Mouse (Mus musculus) hindbrain, postnatal 0 days (tissue): ENCODE measurements around the gene Dnlz. TPM values are rescaled to one million over a fixed set of nuclear protein-coding genes. Genes with fewer than 3 reads are reported as not detected.
A peak's percentile ranks its signal among the peaks of the same experiment; 100 is the strongest.

Source experiments
- ATAC-seq: fragments of 200-750 bp; cut with Nextera tagmentation; 2 replicates; pipeline ENCODE4 v1.8.0; 2017; ENCODE audit warnings: mild to moderate bottlenecking, moderate TSS enrichment, moderate library complexity
- DNase-seq: peaks from one replicate; pipeline ENCODE4 v3.0.0-alpha.2; 2015; ENCODE audit warnings: low spot score
- H3K27ac ChIP-seq: fragments of 300-500 bp; sonication (generic); 2 replicates; pipeline ENCODE4 v1.5.1; 2014; ENCODE audit warnings: mild to moderate bottlenecking
- H3K27me3 ChIP-seq: fragments of 300-500 bp; sonication (generic); 2 replicates; pipeline ENCODE4 v1.6.1; 2014; ENCODE audit warnings: low read length, mixed read lengths; ENCODE audit not compliant: insufficient read depth
- H3K36me3 ChIP-seq: fragments of 300-500 bp; sonication (generic); 2 replicates; pipeline ENCODE4 v1.6.1; 2014; ENCODE audit warnings: low read length, mixed read lengths; ENCODE audit not compliant: insufficient read depth
- H3K4me1 ChIP-seq: fragments of 300-500 bp; sonication (generic); 2 replicates; pipeline ENCODE4 v1.6.1; 2014; ENCODE audit warnings: antibody characterized with exemption, low read length, mixed read lengths; ENCODE audit not compliant: insufficient read depth
- H3K4me2 ChIP-seq: fragments of 300-500 bp; sonication (generic); 2 replicates; pipeline ENCODE4 v1.6.1; 2014; ENCODE audit warnings: low read depth, mild to moderate bottlenecking, low read length, moderate library complexity, mixed read lengths
- H3K4me3 ChIP-seq: fragments of 300-500 bp; sonication (generic); 2 replicates; pipeline ENCODE4 v1.5.1; 2014; ENCODE audit warnings: low read length
- H3K9ac ChIP-seq: fragments of 300-500 bp; sonication (generic); replicated peaks from 2 replicates; pipeline ENCODE4 v1.6.1; 2014; ENCODE audit warnings: mild to moderate bottlenecking, low read length, moderate library complexity, mixed read lengths
- H3K9me3 ChIP-seq: fragments of 300-500 bp; sonication (generic); 2 replicates; pipeline ENCODE4 v1.6.1; 2016; ENCODE audit warnings: low read length, mixed read lengths
- CTCF ChIP-seq: IDR thresholded peaks from 2 replicates; pipeline ENCODE4 v1.5.1; 2016; ENCODE audit warnings: antibody characterized with exemption, control low read depth, low read depth
- WGBS: fragments of 180-500 bp; shearing (Covaris S2); extraction: QIAGEN DNeasy Blood & Tissue Kit; methylation state at CpG from one replicate; pipeline ENCODE4 v1.1.7; 2014; 5-methylcytosine and 5-hydroxymethylcytosine counted together
- polyA plus RNA-seq: library from polyadenylated mRNA; unstranded; fragments of >200 nt; fragmentation: Nextera tagmentation; extraction: Ambion mirVana; gene quantifications from 2 replicates; pipeline ENCODE4 v1.2.1, GENCODE M21; 2015
- total RNA-seq: library from RNA; depleted of rRNA; stranded (reverse); fragments of >200 nt; gene quantifications from 2 replicates; pipeline ENCODE4 v1.2.3, GENCODE M21; 2014

The Dnlz gene
- total and polyA plus RNA-seq, 2 experiments from 2014 or later: 28.2 to 38.5 TPM

DNA sequence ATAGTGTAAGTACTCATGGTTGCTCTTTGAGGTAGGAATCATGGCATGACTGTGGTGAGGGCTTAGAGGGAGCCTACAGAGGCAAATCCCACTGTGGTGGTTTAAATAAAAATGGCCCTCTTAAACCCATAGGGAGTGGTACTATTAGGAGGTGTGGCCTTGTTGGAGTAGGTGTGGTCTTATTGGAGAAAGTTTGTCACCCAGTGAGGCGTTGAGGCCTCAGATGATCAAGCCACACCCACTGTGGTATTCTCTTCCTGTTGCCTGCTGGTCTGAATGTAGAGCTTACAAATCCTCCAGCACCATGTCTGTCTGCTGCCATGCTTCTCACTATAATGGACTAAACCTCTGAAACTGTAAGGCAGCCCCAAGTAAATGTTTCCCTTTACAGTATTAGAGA lies 47.2 kb downstream of the Dnlz start:
- Histone ChIP-seq H3K9ac (no peak overlapping the region), H3K36me3 (no peaks in the 10 kb centered on the region), H3K9me3 (no peaks in the 10 kb centered on the region), H3K27me3 (no peaks in the 10 kb centered on the region), H3K27ac (no peak overlapping the region), H3K4me1 (peaks cover 8% of the 10 kb centered on the region), H3K4me2 (no peak overlapping the region), H3K4me3 (no peak overlapping the region)
- no peak for ATAC-seq
- no peak for TF ChIP-seq CTCF
- WGBS: 61% methylated on average over 1 of the region's 1 CpGs
- no peak for DNase-seq

DNA sequence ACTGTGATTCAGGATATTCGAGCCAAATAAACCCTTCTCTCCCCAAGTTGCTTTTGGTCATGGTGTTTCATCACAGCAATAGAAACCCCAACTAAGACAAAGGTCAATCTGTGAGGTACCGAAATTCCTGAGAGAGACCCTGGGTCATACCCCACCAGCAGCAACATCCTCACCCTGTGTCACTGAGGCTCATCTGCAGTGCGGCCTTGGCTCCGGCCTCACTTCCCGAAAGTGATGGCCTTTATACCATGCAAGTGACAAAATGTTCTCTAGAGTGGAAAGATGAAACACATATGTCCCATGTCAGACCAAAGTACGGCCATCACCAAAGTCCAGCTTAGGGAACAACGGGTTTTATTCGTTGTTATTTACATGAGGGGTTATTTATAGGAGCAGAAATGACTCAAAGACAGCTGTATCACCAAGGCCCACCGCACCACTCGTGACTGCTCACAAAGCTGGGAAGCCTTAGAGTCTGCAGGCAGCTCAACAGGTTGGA lies 49.9 kb downstream of the Dnlz start:
- TF ChIP-seq CTCF: no peak
- ATAC-seq: no peak
- H3K4me1 ChIP-seq: peaks cover 31% of the 10 kb centered on the region
- H3K36me3 ChIP-seq: no peaks in the 10 kb centered on the region
- H3K27me3 ChIP-seq: no peaks in the 10 kb centered on the region
- H3K4me3 ChIP-seq: no peak overlapping the region
- H3K27ac ChIP-seq: no peak overlapping the region
- no peaks in the 10 kb centered on the region for H3K9me3 ChIP-seq
- H3K9ac ChIP-seq: no peak overlapping the region
- DNase-seq: no peak
- H3K4me2 ChIP-seq: no peak overlapping the region
- 88% methylated on average over 10 of the region's 10 CpGs for WGBS

DNA sequence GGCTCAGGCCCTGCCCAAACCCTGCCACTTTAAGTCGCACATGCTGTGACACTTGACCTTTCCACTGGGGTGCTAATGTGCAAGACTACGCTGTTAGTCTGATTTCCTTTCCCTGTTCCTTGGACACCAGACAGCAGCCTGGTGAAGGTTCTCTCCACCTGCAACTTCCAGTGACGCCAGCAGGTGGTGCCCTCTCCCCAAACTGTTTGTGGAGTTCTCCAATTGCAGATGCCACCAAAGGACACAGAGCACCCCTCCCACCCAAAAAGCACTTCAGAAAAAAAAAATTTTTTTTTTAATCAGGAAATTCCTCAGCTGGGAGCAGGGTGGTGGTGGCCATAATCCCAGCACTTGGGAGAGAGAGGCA lies 51.1 kb downstream of the Dnlz start:
- Histone ChIP-seq H3K9ac (no peak overlapping the region), H3K27me3 (no peaks in the 10 kb centered on the region), H3K4me3 (no peak overlapping the region), H3K36me3 (no peaks in the 10 kb centered on the region), H3K9me3 (no peaks in the 10 kb centered on the region), H3K4me1 (peaks cover 37% of the 10 kb centered on the region), H3K27ac (peak overlapping the region; percentile 90; the same call in 1 of the 2 replicates), H3K4me2 (no peak overlapping the region)
- TF ChIP-seq CTCF: peak; percentile 94
- DNase-seq: peak; percentile 92
- peak; percentile 25; the same call in 1 of the 2 replicates for ATAC-seq
- 0% methylated on average over 3 of the region's 3 CpGs for WGBS

- TF ChIP-seq CTCF: no peak
- Histone ChIP-seq H3K27ac (peak overlapping the region; percentile 90; the same call in 1 of the 2 replicates), H3K4me2 (no peak overlapping the region), H3K27me3 (no peaks in the 10 kb centered on the region), H3K9ac (peak overlapping the region; percentile 14; the same call in 1 of the 2 replicates), H3K9me3 (no peaks in the 10 kb centered on the region), H3K4me3 (no peak overlapping the region), H3K4me1 (peaks cover 37% of the 10 kb centered on the region), H3K36me3 (no peaks in the 10 kb centered on the region)
- 24% methylated on average over 5 of the region's 5 CpGs for WGBS
- ATAC-seq (no peak), DNase-seq (peak; percentile 53)
These were observed 51.6 kb downstream of the Dnlz start for GRCm38 (mm10) chr2:26300161-26300807.

- Histone ChIP-seq H3K9me3 (no peaks in the 10 kb centered on the region), H3K36me3 (no peaks in the 10 kb centered on the region), H3K9ac (peak overlapping the region; percentile 40; the same call in 1 of the 2 replicates), H3K4me3 (no peak overlapping the region), H3K4me1 (peaks cover 37% of the 10 kb centered on the region), H3K27ac (peak overlapping the region; percentile 90), H3K4me2 (peak overlapping the region; percentile 24), H3K27me3 (no peaks in the 10 kb centered on the region)
- no peak; the same call in 1 of the 2 replicates for ATAC-seq
- DNase-seq: peak; percentile 66
- no peak for TF ChIP-seq CTCF
- 18% methylated on average over 7 of the region's 7 CpGs for WGBS
These were observed 52.6 kb downstream of the Dnlz start for GRCm38 (mm10) chr2:26299336-26299735.

DNA sequence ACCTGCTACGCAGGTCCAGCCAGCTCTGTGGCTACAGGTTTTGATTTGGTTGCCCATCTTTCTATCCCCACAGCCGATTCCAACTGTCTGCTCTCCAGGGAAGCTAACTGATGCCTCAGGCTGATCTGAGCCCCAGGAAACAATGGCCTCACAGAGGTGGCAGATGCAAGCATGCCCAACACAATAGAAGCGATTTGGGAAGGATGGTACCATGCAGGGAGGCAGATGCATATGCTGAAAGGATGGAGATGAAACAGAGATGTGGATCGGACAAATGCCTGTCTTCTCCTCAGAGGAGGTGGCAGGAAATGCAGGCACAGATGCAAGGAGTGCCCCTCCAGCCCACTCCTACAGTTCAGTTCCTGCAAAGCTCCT lies 53.1 kb downstream of the Dnlz start:
- Histone ChIP-seq H3K36me3 (no peaks in the 10 kb centered on the region), H3K27ac (peak overlapping the region; percentile 90), H3K27me3 (no peaks in the 10 kb centered on the region), H3K9me3 (no peaks in the 10 kb centered on the region), H3K4me3 (no peak overlapping the region), H3K4me1 (peaks cover 37% of the 10 kb centered on the region), H3K4me2 (peak overlapping the region; percentile 24), H3K9ac (peak overlapping the region; percentile 40)
- DNase-seq (peak; percentile 40), ATAC-seq (peak; percentile 7)
- TF ChIP-seq CTCF: no peak
- 9% methylated on average over 4 of the region's 4 CpGs for WGBS
